Mouse (Mus musculus) right cerebral cortex, postnatal 4 days (tissue): ENCODE measurements around the gene Chchd6.

Experiments
- DNase-seq: peaks from one replicate; pipeline ENCODE4 v3.0.0-alpha.2; 2022

Gene Chchd6

DNA sequence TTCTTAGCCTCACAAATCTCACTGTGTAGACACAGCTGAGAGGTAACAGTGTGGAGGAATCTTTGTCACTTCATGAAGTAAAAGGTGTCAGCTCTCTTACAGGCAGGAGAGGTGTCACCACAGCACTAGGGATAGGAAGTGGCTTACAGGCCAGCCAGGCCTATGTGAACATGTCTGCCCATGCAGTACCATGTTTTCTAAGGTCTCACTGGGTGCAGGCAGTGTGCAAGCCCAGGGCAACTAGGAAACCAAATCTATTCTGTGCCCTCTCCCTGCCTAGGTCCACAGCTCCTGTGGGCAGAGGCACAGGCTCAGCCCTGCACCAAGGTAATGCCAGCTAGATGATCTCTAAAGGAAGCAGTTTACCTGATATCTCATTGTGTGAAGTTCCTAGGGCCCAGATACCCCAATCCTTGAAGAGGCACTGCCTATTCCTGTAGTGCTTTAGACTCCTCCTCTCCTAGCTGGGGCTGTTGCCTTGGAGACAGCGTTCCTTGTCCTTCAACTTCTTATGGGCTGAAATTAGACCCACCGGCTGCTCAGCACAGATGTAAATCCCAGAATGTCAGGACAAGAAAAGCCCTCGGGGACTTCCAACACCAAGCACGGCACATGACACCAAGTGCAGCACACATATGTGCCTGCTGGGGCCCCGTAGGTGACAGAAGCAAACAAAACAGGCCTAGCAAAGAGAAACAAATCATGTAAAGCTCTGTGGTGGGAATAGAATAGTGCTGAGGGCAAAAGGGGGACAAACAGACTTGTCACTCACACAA lies 10.6 kb downstream of the Chchd6 start:
- peak; percentile 41 for DNase-seq

DNA sequence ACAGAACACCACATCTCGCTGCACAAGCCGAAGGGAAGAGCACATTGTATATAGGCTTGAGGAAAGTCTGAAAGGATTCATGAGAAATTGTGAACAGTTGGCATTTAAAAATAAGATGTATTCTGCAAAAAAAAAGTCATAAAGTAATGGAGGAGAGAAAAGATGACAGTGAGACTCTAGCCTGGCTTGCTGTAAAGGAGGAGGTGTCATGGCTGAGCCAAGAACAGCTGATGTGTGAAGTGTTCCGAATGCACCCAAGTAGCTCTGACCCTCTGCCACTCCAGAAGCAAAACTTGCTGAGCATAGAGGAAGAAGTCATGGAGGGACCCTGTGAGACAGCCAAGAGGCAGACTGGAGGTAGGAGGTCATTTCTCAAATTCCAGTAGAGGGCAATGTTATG lies 12.3 kb downstream of the Chchd6 start:
- no peak for DNase-seq

DNA sequence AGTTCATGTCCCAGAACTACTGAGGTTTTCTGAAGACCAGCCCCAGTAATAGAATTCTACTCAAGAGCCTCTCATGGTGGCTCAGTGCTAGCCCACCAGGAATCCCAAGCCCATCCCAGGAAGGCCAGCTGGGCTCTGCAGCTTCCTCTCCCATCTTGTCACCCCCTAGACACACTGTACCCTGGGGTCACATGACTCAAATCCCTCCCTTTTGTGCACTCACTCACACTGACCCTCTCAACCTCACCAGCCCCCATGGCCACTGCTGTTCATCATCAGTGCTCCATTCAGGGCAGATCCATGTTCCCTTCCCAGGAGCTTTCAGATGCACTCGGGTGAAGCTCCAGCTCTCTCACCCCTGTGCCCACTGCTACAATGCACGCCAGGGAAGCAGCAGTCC lies 20.8 kb downstream of the Chchd6 start:
- DNase-seq, result no peak

DNA sequence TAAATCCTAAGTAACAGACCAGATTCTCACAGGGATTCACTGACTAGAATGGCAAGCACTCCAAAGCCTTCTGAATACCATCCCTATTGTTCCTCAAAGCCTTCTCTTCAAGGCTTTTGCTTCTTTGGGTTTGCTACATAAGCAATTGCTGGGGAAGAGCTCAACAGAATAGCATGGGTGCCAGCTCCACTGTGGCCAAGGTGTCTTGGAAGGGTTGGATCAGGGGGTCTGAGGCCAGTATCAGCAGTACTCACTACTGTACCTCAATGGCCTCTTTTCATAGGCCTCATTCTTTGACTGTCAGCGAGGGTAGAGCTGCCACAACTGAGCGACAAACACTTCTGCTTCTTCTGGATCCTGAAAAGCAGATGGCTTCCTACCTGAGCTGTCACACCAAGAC lies 21.7 kb downstream of the Chchd6 start:
- no peak for DNase-seq

DNA sequence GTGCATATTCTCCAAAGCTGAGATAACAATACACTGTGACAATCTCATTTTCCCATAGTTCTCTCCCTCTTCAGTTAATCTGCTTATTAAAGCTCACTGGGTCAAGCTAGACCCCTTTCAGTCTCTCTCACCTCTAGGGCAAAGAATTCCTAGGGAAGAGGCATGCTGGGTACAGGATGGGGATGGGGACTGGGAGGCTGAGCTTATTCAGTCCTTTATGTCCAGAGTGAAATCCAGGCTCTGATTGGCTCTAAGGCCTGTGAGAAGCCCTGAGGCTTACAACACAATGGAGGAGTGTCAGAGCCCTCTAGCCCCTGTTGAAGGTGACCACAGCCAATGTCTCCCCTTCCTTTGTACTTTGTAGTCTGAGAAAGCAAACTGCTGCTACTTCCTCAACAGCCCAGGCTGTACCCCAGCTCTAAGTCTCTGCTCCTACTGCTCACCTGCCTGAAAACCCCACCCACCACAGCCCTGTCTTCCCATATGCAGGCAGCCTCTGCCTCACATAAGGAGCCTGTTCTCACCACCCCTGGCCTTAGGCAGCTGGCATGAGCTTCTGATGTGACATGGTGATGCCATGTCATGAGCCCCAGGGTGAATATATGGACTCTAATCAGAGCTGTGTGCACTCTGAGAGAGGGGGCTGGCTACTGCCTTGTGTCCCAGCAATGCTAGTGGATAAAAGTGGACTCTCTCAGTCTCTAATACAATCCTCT lies 22.4 kb downstream of the Chchd6 start:
- no peak for DNase-seq

DNA sequence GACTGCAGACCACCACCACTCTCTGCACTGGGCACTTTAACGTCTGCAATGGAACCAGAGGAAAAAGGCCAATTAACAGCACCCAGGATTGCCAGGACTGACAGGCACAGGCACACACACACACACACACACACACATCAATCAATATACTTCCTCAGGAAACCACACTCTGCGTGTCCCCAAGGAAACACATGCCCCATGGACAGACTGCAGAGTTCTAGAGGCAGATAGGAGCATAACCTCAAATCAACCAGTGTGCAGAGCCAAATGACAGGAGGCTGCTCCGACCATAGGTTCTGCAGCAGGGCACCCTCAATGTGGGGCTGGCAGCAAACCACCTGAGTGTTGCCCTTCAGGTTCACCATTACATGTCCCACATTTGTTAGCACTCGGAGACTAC lies 26.1 kb downstream of the Chchd6 start:
- DNase-seq, result no peak

DNA sequence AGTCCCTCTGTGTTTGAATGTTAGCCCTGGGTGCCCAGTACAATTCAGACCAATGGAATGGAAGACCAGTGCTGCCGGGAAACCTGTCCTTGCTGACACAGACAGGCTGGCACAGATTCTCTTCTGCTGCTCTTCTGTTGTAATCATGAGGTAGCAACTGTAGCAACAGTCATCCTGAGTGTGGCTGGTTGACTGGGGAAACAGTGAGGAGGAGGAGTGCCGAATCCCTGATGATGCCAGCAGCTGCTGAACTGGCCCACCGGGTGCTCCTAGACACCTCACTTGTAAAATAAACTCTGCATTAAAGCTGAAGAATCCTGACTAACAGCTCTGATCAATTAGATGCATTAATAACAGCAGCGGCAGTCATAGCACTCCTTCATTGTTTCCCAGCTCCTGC lies 28.7 kb downstream of the Chchd6 start:
- DNase-seq, result no peak

DNA sequence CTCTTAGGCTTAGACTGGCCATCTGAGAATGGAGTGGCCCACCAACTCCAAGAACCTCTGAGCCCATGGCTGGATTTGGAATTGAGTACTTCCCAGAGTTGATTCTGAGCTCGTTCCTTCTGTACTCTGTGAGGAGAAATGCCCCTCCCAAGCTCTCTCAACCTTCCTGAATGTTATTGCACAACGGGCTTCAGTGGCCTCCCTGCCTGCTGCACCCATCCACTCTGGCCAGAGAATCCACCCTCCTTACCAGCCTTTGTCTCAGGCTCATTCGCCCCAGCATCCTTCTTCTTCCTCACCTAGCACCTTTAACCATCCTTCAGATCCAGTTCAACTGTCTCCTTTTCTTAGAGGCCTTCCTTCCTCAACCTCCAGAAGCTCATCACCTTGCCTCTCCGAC lies 32.1 kb downstream of the Chchd6 start:
- no peak for DNase-seq

DNA sequence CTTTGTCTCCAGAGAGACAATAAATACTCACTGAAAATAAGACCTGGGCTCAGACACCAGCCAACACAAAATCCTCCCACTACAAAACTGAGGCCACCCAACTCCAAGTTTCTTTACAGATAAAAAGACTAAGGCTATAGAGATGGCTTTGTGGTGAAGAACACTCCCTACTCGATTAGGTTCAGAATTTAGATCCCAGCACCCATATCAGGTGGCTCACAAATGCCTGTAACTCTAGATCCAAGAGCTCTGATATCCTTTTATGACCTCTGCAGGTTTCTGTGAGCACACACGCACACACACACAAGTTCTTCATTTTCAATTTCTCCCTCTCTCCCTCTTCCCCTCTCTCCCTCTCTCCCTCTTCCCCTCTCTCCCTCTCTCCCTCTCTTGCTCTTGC lies 34.6 kb downstream of the Chchd6 start:
- no peak for DNase-seq

DNA sequence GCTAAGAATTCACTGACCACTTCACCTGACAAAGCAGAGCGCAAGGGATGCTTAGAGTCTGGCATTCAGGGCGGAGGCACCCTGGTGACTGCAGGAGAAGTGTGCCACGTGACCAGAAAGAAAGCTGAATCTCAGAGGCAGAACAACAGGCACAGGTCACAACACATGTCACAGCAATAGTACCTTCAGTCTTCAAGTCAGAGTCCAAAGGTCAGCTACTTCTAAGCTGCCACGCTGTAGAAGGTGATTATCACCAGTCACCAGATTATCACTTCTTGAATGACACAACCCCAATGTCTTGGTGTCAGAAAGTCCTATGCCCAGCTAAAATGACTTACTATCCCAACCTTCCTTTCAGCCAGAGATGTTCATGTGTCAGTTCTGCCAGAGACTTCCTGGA lies 37.8 kb downstream of the Chchd6 start:
- no peak for DNase-seq

DNA sequence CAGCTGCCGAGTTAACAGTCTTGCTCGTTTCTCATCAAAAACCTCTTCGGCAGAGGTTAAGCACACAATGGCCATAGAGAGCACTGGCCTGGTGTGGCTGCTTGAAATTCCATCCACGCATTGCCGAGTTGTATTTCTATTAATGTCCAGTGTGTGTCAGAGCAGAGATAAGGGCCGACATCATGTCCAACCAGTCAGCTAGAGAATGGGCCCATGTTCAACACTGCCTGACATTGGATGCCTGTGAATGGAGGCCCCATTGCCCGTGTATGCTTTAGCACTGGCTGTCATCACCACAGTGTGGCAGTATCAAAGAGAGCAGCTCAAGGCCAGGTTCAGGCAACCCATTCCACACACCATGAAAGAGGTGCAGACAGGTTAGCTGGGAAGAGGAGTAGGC lies 38.9 kb downstream of the Chchd6 start:
- no peak for DNase-seq

DNA sequence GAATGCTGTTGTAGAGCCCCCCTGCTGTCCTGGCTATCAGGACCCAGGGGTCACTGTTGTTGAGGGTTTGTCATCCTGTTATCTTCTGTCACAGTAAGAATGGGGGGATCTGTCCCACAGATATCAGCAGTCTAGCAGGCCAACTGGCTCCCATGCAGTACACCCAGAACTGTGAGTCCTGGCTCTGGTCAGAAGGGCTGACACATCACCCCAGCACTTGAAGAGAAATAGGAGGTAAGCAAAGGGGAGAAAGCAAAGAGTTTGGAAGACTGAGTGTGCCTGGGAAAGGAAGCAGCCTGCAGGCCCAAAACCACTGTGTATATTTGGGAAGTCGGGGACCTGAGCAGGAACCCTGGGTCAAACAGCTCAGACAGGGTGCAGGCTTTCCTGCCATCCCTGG lies 39.5 kb downstream of the Chchd6 start:
- DNase-seq, result no peak

DNA sequence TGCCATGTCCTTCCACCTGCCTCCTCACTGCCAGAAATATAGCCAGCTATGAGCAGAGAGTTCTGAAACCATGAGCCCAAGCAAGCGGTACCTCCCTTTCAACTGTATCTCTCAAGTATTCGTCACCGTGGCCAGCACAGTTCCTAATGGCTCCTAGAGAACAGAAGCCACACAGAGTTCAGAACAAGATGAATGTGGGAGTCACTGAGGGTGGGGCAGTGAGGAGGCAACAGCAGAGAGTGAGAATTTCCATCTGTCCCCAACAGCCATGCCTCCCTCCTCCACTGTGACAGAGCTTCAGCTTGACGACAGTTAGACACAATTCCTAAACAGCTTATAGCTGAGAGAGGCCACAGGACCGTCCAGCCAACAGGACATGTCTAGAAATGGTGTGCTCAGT lies 41.4 kb downstream of the Chchd6 start:
- no peak for DNase-seq

DNA sequence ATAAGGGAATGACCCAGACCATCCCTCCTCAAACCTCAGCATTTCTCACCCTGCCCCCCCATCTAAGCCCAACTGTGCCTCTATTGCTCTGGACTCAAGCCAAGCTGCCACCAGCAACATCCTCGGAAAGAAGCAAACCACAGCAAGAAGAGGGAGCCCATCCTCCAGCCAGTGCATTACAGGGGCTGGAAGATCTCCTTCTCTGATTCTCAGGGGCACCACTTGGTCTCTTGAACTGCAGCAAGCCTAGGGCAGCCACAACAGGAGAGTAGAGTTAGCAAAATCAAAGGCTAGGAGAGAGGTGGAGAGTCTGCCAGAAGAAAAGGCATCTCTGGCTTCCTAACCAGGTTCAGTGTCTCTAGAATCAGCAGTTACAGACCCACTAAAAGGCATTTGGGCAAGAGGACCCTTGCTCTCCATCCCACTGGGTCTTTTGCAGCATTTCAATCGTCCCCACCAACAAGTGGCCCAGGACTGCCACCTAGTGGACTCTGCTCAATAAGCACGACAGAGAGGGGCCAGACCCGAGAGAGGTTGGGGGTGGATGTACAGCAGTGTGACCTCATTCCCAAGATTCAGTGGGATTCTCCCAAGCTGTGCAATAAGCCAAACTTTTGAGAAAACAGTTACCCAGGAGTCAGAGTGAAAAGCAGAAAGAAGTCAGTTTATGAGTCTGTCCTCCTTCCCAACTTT lies 42.3 kb downstream of the Chchd6 start:
- peak; percentile 87 for DNase-seq

DNA sequence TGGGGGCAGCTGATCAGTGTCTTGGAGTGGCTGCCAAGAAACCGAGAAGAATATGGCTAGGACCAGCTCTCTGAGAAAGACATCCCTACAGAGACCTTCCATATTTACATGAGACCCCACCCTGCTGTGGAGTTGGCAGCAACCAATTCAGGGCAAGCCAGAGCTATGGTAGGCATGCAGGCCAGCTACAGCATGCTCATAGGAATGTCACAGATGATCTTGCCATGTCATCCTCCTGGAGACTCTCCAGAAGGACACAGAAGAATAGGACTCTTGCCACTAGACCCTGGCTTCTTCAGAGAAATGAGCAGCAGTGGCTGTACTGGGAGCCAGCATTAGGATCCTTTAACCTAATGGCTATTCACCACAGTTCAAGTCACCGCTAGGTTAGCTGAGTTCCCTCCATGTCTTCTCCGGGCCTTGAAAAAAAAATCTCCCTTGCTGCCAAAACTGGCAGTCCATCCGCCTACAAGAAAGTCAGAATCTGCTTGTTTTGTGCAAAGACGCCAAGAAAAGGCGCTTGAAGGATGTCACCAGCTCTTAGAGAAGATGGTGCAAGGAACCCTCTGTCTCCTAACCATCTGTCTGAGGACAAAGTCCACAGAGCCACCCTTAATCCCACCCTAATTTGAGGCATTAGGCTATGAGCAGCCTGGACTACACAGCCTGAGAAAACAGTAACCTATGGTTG lies 43.0 kb downstream of the Chchd6 start:
- no peak for DNase-seq

DNA sequence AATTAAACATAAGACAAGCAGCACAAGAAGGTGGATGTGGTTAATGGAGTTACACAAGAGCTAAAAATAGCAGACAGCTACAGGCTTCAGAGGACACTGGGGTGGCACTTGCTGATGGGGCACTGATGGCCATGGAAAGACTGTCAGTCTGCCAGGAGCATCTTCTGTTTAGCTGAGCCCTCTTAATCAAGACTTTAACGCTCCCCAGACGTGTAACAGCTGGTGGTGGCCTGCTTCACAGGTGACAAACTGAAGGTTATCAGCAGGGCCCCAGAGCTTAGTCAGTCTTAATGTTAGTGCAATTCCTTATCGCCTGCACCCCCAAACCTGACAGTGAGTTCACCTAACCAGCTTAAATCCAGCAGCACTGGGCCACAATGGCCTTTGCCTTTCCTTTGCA lies 46.3 kb downstream of the Chchd6 start:
- no peak for DNase-seq

DNA sequence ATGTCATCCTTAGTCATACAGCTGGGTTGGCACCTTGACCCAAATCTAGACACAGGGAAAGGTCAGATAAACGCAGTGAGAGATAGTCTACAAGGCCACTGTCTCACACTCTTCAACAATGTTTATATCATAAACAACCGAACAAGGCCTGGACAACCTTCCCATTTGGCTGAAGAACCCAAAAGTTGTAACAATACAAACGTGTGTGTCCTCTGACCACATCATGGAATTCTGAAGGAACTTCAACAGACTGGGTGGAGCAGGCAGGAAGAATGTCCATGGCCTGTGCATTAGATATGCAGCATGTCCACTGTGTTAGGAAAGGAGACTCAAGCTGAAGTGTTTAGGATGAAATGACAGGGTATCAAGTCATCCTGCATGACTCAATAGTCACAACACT lies 47.5 kb downstream of the Chchd6 start:
- no peak for DNase-seq

DNA sequence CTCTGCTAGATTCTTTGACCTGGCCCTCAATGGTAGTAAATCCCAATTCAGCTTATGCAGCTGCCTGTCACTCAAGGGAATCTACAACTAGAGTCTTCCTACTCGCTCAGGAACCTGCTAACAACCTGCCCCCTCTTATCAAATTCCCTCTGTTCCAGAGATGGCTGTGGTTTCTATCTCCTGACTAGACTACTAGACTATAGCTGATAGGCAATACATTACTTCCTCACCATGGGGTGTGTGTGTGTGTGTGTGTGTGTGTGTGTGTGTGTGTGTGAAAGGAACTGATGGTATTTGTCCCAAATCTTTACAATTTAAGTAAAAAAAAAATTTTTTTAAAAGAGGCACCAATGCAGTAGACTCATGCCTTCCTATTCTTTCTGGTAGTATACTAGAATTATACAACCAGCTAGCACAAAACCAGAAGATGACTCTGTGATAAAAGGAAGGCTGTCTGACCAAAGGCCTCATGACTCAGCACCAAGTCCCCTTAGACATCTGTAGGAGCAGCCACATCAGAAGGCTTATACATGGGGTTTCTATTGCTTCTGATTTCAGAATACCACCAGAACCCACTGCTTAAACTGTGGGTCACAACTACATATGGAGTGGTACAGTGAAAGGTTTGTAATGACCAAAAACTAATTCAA lies 57.2 kb downstream of the Chchd6 start:
- no peak for DNase-seq

DNA sequence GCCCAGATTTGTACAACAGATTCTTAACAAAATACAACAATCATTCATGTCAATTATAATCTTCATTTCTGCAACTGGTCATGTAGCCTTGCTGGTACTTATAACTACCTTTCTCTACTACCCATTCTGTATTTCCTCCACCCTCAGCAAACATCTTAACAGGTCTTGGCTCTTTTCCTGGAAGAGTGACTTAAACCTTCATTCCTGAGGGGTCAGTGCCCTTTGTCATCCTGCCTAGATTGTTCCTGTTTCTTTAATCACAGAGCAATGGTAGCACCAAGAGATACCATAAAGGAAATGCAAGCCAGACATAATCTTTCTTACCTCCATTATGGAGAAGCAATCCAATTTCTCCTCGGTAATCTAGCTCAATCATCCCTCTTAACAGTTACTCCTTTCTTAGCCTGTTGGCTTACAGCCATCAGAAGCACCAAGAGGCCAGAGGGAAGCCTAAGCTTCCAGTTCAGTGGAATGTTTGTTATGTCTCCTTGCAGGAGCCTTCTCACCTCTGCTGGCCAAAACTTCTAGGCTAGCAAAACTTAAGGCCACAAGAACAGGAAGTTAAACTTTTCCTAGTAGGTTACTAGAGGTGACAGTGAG lies 59.7 kb downstream of the Chchd6 start:
- DNase-seq, result no peak

DNA sequence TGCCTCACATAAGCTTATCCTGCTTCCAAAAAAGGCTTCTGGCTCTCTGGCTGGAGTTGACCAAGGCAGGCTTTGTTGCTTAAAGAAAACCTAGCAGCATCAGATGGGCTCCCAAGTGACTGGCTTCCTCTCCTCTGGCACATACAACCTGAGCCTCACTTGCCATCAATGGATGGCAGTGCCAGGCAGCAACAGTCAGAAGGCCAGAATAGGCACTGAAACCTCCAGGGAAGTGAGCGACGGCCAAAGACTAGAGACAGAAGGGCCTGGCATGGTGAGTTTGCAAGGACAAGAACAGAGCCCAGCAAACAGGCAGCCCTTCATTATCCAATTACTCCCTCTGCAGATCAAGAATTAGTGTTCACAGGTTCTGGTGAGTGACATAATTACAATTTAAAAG lies 70.7 kb downstream of the Chchd6 start:
- DNase-seq, result no peak

DNA sequence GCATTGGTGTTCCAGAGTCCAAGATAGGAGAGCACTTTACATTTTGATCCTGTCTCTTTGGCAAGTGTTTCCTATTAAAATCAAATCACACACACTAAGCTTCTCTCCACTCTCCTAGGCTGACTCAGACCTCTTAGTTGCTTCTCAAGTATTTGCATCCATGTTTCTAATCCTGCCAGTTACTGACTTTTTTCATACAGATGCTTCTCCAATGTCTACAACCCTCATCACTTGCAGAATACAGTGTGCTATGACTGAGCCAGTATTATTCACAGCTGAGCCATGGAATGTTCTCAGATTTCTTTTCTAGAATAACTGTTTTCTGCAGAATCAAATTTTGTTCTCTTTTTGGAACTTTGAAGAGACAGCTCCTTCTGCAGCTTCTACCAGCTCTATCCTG lies 85.3 kb downstream of the Chchd6 start:
- DNase-seq, result no peak

DNA sequence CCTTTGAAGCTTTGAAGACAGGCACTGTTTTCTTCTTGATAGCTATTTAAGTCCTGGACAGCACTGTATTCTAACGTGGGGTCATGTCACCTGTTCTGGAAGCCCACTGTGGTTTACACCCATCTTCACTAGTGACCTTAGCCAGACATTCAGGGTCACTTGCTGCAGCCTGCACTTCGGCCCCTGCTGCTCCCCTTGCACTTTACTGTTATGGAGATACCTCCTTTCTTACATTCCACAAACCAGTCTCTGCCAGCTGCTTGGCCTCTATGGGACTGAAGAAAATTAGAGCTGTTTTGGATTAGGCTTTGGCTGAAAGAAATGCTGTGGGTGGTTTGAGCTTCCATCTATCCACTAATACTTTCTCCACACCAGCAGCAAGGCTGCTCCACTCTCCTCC lies 86.7 kb downstream of the Chchd6 start:
- no peak for DNase-seq

DNA sequence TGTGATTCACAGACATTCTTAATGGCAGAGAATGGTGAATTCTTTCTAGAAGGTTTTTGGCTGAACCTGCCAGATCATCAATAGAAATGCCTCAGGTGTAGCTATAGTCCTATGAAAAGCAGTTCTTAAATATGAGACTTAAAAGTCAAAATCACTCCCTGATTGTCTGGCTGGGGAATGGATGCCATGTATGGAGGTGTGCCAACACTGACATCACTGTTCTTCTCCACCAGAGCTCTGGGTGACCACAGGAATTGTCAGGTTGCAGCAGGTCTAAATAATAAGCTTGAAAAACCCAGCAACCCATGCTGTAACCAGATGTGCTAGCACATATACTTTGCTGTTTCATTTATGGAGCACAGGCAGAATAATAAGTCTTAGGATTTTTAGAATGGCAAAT lies 87.2 kb downstream of the Chchd6 start:
- no peak for DNase-seq
